Mouse (Mus musculus): ENCODE data around the gene Adam1b. TPM values are rescaled to one million over a fixed set of nuclear protein-coding genes. Genes with fewer than 3 reads are reported as not detected.

The Adam1b gene
- polyA plus RNA-seq, 1 experiment from 2014 or later, result not detected

GRCm38 (mm10) chr5:121452026-121452869 is 51.0 kb downstream of the Adam1b start, which contains the start of gene Erp29:
Gene Erp29, minus strand, starts transcription at chr5:121452506.
- Histone ChIP-seq H3K27ac (peak within 1 kb of the TSS; percentile 96), H3K4me3 (peak within 1 kb of the TSS; percentile 88), H3K4me2 (replicated peaks) (peak within 1 kb of the TSS; percentile 82), H3K4me1 (peaks cover 20% of the 10 kb centered on the region), H3K27me3 (no peaks in the 10 kb centered on the region), H3K9ac (peak within 1 kb of the TSS; percentile 93), H3K36me3 (peaks cover 24% of the 10 kb centered on the region), H3K9me3 (replicated peaks) (no peaks in the 10 kb centered on the region; the same call in 1 of the 2 replicates)
- WGBS, result under 1% methylated on average over 76 of the region's 97 CpGs
- ATAC-seq (ENCODE audit: low FRiP score), result peak; percentile 94

- Histone ChIP-seq H3K4me1 (peaks cover 20% of the 10 kb centered on the region), H3K27me3 (no peaks in the 10 kb centered on the region), H3K4me3 (peak within 1 kb of the TSS; percentile 88), H3K4me2 (replicated peaks) (peak within 1 kb of the TSS; percentile 82), H3K9ac (peak within 1 kb of the TSS; percentile 93), H3K9me3 (replicated peaks) (no peaks in the 10 kb centered on the region; the same call in 1 of the 2 replicates), H3K27ac (peak within 1 kb of the TSS; percentile 96), H3K36me3 (peaks cover 30% of the 10 kb centered on the region)
- peak; percentile 47; the same call in 1 of the 2 replicates for ATAC-seq (ENCODE audit: low FRiP score)
- WGBS, result 0% methylated on average over 17 of the region's 17 CpGs
Measured at GRCm38 (mm10) chr5:121451644-121452025, 51.6 kb downstream of the Adam1b start, which contains the start of gene Tmem116. Gene Tmem116, plus strand, starts transcription at chr5:121451893.

- peak overlapping the region; percentile 88 for H3K4me3 ChIP-seq
- WGBS, result 33% methylated on average over 8 of the region's 8 CpGs
- no peaks in the 10 kb centered on the region; the same call in 1 of the 2 replicates for H3K9me3 ChIP-seq (replicated peaks)
- H3K27me3 ChIP-seq, result no peaks in the 10 kb centered on the region
- peaks cover 34% of the 10 kb centered on the region for H3K36me3 ChIP-seq
- peak overlapping the region; percentile 96 for H3K27ac ChIP-seq
- H3K9ac ChIP-seq, result peak overlapping the region; percentile 91
- H3K4me2 ChIP-seq (replicated peaks), result peak overlapping the region; percentile 82
- no peak for ATAC-seq (ENCODE audit: low FRiP score)
- H3K4me1 ChIP-seq, result peaks cover 20% of the 10 kb centered on the region
Measured at GRCm38 (mm10) chr5:121451203-121451602, 52.0 kb downstream of the Adam1b start.

GRCm38 (mm10) chr5:121450476-121450875 is 52.8 kb downstream of the Adam1b start:
- H3K36me3 ChIP-seq, result peaks cover 41% of the 10 kb centered on the region
- H3K27me3 ChIP-seq, result no peaks in the 10 kb centered on the region
- no peak overlapping the region for H3K9ac ChIP-seq
- H3K9me3 ChIP-seq (replicated peaks), result no peaks in the 10 kb centered on the region; the same call in 1 of the 2 replicates
- peak overlapping the region; percentile 82 for H3K4me2 ChIP-seq (replicated peaks)
- WGBS, result 81% methylated on average over 9 of the region's 9 CpGs
- no peak for ATAC-seq (ENCODE audit: low FRiP score)
- no peak overlapping the region for H3K4me3 ChIP-seq
- no peak overlapping the region for H3K27ac ChIP-seq
- peaks cover 20% of the 10 kb centered on the region for H3K4me1 ChIP-seq

Other genes with a start within 250 kb of the Adam1b start
- gene Trafd1, start 117.8 kb downstream of the Adam1b start, polyA plus RNA-seq (2016; fragmentation: Nextera tagmentation; extraction: Ambion mirVana), result 115 and 116 TPM in 2 replicates
- 42.7 and 43.3 TPM in 2 replicates for gene Naa25, start 105.5 kb downstream of the Adam1b start, polyA plus RNA-seq (2016; fragmentation: Nextera tagmentation; extraction: Ambion mirVana)
- 1.4 and 1.8 TPM in 2 replicates for gene Tmem116, start 51.5 kb downstream of the Adam1b start, polyA plus RNA-seq (2016; fragmentation: Nextera tagmentation; extraction: Ambion mirVana)
- 139 and 145 TPM in 2 replicates for gene Erp29, start 50.9 kb downstream of the Adam1b start, polyA plus RNA-seq (2016; fragmentation: Nextera tagmentation; extraction: Ambion mirVana)
- 3.2 and 3.8 TPM in 2 replicates for gene Adam1a, start 42.0 kb upstream of the Adam1b start, polyA plus RNA-seq (2016; fragmentation: Nextera tagmentation; extraction: Ambion mirVana)
- not detected in 2 replicates for gene Gm42878, start 42.0 kb upstream of the Adam1b start, polyA plus RNA-seq (2016; fragmentation: Nextera tagmentation; extraction: Ambion mirVana)
- gene Mapkapk5, start 42.5 kb upstream of the Adam1b start, polyA plus RNA-seq (2016; fragmentation: Nextera tagmentation; extraction: Ambion mirVana), result 62.8 and 63.0 TPM in 2 replicates
- 133 and 138 TPM in 2 replicates for gene Aldh2, start 90.4 kb upstream of the Adam1b start, polyA plus RNA-seq (2016; fragmentation: Nextera tagmentation; extraction: Ambion mirVana)
- gene Acad12, start 115.5 kb upstream of the Adam1b start, polyA plus RNA-seq (2016; fragmentation: Nextera tagmentation; extraction: Ambion mirVana), result 2.2 and 2.5 TPM in 2 replicates
- 1.9 TPM in 2 replicates for gene Acad10, start 157.1 kb upstream of the Adam1b start, polyA plus RNA-seq (2016; fragmentation: Nextera tagmentation; extraction: Ambion mirVana)
- gene Brap, start 157.1 kb upstream of the Adam1b start, polyA plus RNA-seq (2016; fragmentation: Nextera tagmentation; extraction: Ambion mirVana), result 51.5 and 52.8 TPM in 2 replicates
- gene Atxn2, start 207.9 kb upstream of the Adam1b start, polyA plus RNA-seq (2016; fragmentation: Nextera tagmentation; extraction: Ambion mirVana), result 95.3 and 102 TPM in 2 replicates

All from hindbrain, embryonic 12.5 days (tissue).